Mouse (Mus musculus): ENCODE measurements around the gene Rasl12. TPM values are rescaled to one million over a fixed set of nuclear protein-coding genes. Genes with fewer than 3 reads are reported as not detected.

Rasl12 gene
- polyA plus RNA-seq, 1 experiment: 0.05 TPM

GRCm38 (mm10) chr9:65407861-65408260 lies 9.6 kb downstream of the Rasl12 start:
- H3K79me3 ChIP-seq (ENCODE audit: low read depth): no peaks in the 10 kb centered on the region
- no peaks in the 10 kb centered on the region for H3K36me3 ChIP-seq (ENCODE audit: control insufficient read depth, insufficient read depth)
- no peaks in the 10 kb centered on the region for H3K27me3 ChIP-seq (ENCODE audit: control insufficient read depth, insufficient read depth, insufficient read length)
- no peak overlapping the region for H3K4me3 ChIP-seq (ENCODE audit: insufficient read depth, poor library complexity, severe bottlenecking)
- no peak overlapping the region for H3ac ChIP-seq (ENCODE audit: control insufficient read depth, insufficient read length, low read depth)
- TF ChIP-seq MYOG (IDR thresholded peaks at IDR 0.05; ENCODE audit: control insufficient read depth, extremely low read depth, insufficient read length): no peak
- TF ChIP-seq MAX (IDR thresholded peaks at IDR 0.05): no peak
- H3K79me2 ChIP-seq (ENCODE audit: control insufficient read depth, insufficient read depth): no peaks in the 10 kb centered on the region

GRCm38 (mm10) chr9:65408871-65409295 lies 10.6 kb downstream of the Rasl12 start:
- Histone ChIP-seq H3ac (ENCODE audit: control insufficient read depth, insufficient read length, low read depth) (no peak overlapping the region), H3K36me3 (ENCODE audit: control insufficient read depth, insufficient read depth) (no peaks in the 10 kb centered on the region), H3K79me3 (ENCODE audit: low read depth) (no peaks in the 10 kb centered on the region), H3K27me3 (ENCODE audit: control insufficient read depth, insufficient read depth, insufficient read length) (no peaks in the 10 kb centered on the region), H3K4me3 (ENCODE audit: insufficient read depth, poor library complexity, severe bottlenecking) (no peak overlapping the region), H3K79me2 (ENCODE audit: control insufficient read depth, insufficient read depth) (no peaks in the 10 kb centered on the region)
- no peak for TF ChIP-seq MYOG (IDR thresholded peaks at IDR 0.05; ENCODE audit: control insufficient read depth, extremely low read depth, insufficient read length)
- peak; percentile 16 for TF ChIP-seq CEBPB (IDR thresholded peaks at IDR 0.05; ENCODE audit: low read depth)

GRCm38 (mm10) chr9:65410378-65410777 lies 12.1 kb downstream of the Rasl12 start:
- no peaks in the 10 kb centered on the region for H3K79me3 ChIP-seq (ENCODE audit: low read depth)
- H3K79me2 ChIP-seq (ENCODE audit: control insufficient read depth, insufficient read depth): no peaks in the 10 kb centered on the region
- no peak overlapping the region for H3ac ChIP-seq (ENCODE audit: control insufficient read depth, insufficient read length, low read depth)
- no peak overlapping the region for H3K4me3 ChIP-seq (ENCODE audit: insufficient read depth, poor library complexity, severe bottlenecking)
- no peak for TF ChIP-seq MYOD1 (IDR thresholded peaks at IDR 0.05; ENCODE audit: control insufficient read depth, insufficient read length, low read depth)
- TF ChIP-seq CTCF (IDR thresholded peaks at IDR 0.05; ENCODE audit: control insufficient read depth, insufficient read depth, insufficient read length): no peak
- no peak for TF ChIP-seq USF1 (IDR thresholded peaks at IDR 0.05; ENCODE audit: low read depth)
- TF ChIP-seq MYOG (IDR thresholded peaks at IDR 0.05; ENCODE audit: control insufficient read depth, extremely low read depth, insufficient read length): no peak
- TF ChIP-seq CEBPB (IDR thresholded peaks at IDR 0.05; ENCODE audit: low read depth): no peak
- no peak for TF ChIP-seq MAX (IDR thresholded peaks at IDR 0.05)
- TF ChIP-seq FOSL1 (IDR thresholded peaks at IDR 0.05; ENCODE audit: insufficient read depth, low read length, poor library complexity, severe bottlenecking): no peak
- no peaks in the 10 kb centered on the region for H3K36me3 ChIP-seq (ENCODE audit: control insufficient read depth, insufficient read depth)
- H3K27me3 ChIP-seq (ENCODE audit: control insufficient read depth, insufficient read depth, insufficient read length): no peaks in the 10 kb centered on the region

DNA sequence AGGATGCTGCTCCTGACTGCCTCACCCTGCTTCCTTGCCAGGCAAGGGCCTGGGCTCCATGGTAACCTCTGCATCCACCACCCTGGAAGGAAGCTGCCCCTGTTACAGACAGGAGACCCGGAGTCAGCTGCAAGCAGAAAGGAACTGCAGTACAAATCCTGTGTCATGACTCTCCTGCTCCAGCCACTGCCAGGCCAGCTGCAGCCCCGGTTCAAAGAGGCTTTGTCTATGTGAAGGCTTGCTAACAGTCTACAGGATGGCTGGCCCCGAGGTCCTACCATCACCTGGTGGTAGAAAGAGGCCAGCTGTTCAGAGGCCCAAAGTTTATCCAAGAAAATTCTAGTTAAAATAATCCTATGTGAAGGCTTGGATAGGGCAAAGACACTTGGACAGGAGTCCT lies 13.0 kb downstream of the Rasl12 start:
- Histone ChIP-seq H3K79me2 (ENCODE audit: control insufficient read depth, insufficient read depth) (no peaks in the 10 kb centered on the region), H3K4me3 (ENCODE audit: insufficient read depth, poor library complexity, severe bottlenecking) (no peak overlapping the region), H3K79me3 (ENCODE audit: low read depth) (no peaks in the 10 kb centered on the region), H3K36me3 (ENCODE audit: control insufficient read depth, insufficient read depth) (no peaks in the 10 kb centered on the region), H3ac (ENCODE audit: control insufficient read depth, insufficient read length, low read depth) (no peak overlapping the region), H3K27me3 (ENCODE audit: control insufficient read depth, insufficient read depth, insufficient read length) (no peaks in the 10 kb centered on the region)
- TF ChIP-seq MYOG (IDR thresholded peaks at IDR 0.05; ENCODE audit: control insufficient read depth, extremely low read depth, insufficient read length): no peak
- no peak for TF ChIP-seq USF1 (IDR thresholded peaks at IDR 0.05; ENCODE audit: low read depth)
- no peak for TF ChIP-seq FOSL1 (IDR thresholded peaks at IDR 0.05; ENCODE audit: insufficient read depth, low read length, poor library complexity, severe bottlenecking)
- TF ChIP-seq MYOD1 (IDR thresholded peaks at IDR 0.05; ENCODE audit: control insufficient read depth, insufficient read length, low read depth): no peak
- no peak for TF ChIP-seq MAX (IDR thresholded peaks at IDR 0.05)
- no peak for TF ChIP-seq CEBPB (IDR thresholded peaks at IDR 0.05; ENCODE audit: low read depth)
- no peak for TF ChIP-seq CTCF (IDR thresholded peaks at IDR 0.05; ENCODE audit: control insufficient read depth, insufficient read depth, insufficient read length)

DNA sequence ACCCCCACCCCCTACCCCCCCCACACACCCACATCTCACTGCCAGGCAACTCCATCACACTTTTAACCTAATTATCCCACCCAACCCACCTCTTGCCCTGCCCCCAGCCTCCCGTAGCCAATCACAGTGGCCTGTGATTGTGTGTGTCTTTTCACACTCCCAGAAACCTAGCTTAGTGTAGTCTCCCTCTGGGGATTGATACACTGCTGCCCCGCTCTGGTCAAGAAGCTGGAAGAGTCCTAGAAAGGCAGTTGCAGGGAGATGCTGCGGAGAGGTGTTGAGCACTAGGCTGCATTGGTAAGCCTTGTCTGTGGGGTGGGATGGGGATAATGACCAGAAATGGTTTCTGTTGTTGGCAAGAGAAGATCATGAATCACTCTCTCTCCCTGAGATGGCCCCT lies 19.4 kb downstream of the Rasl12 start:
- Histone ChIP-seq H3K79me3 (ENCODE audit: low read depth) (no peaks in the 10 kb centered on the region), H3K4me3 (ENCODE audit: insufficient read depth, poor library complexity, severe bottlenecking) (no peak overlapping the region), H3ac (ENCODE audit: control insufficient read depth, insufficient read length, low read depth) (no peak overlapping the region), H3K79me2 (ENCODE audit: control insufficient read depth, insufficient read depth) (no peaks in the 10 kb centered on the region), H3K36me3 (ENCODE audit: control insufficient read depth, insufficient read depth) (no peaks in the 10 kb centered on the region), H3K27me3 (ENCODE audit: control insufficient read depth, insufficient read depth, insufficient read length) (no peaks in the 10 kb centered on the region)
- TF ChIP-seq MYOD1 (IDR thresholded peaks at IDR 0.05; ENCODE audit: control insufficient read depth, insufficient read length, low read depth) (no peak), MAX (IDR thresholded peaks at IDR 0.05) (no peak), CTCF (IDR thresholded peaks at IDR 0.05; ENCODE audit: control insufficient read depth, insufficient read depth, insufficient read length) (no peak), FOSL1 (IDR thresholded peaks at IDR 0.05; ENCODE audit: insufficient read depth, low read length, poor library complexity, severe bottlenecking) (no peak), MYOG (IDR thresholded peaks at IDR 0.05; ENCODE audit: control insufficient read depth, extremely low read depth, insufficient read length) (no peak), CEBPB (IDR thresholded peaks at IDR 0.05; ENCODE audit: low read depth) (no peak), USF1 (IDR thresholded peaks at IDR 0.05; ENCODE audit: low read depth) (no peak)

GRCm38 (mm10) chr9:65419633-65420032 lies 21.3 kb downstream of the Rasl12 start:
- Histone ChIP-seq H3K36me3 (ENCODE audit: control insufficient read depth, insufficient read depth) (no peaks in the 10 kb centered on the region), H3K27me3 (ENCODE audit: control insufficient read depth, insufficient read depth, insufficient read length) (peaks cover 4% of the 10 kb centered on the region), H3K79me3 (ENCODE audit: low read depth) (no peaks in the 10 kb centered on the region), H3K79me2 (ENCODE audit: control insufficient read depth, insufficient read depth) (no peaks in the 10 kb centered on the region), H3K4me3 (ENCODE audit: insufficient read depth, poor library complexity, severe bottlenecking) (no peak overlapping the region), H3ac (ENCODE audit: control insufficient read depth, insufficient read length, low read depth) (no peak overlapping the region)
- TF ChIP-seq CEBPB (IDR thresholded peaks at IDR 0.05; ENCODE audit: low read depth) (no peak), CTCF (IDR thresholded peaks at IDR 0.05; ENCODE audit: control insufficient read depth, insufficient read depth, insufficient read length) (no peak), MYOD1 (IDR thresholded peaks at IDR 0.05; ENCODE audit: control insufficient read depth, insufficient read length, low read depth) (no peak), MAX (IDR thresholded peaks at IDR 0.05) (no peak), FOSL1 (IDR thresholded peaks at IDR 0.05; ENCODE audit: insufficient read depth, low read length, poor library complexity, severe bottlenecking) (no peak), MYOG (IDR thresholded peaks at IDR 0.05; ENCODE audit: control insufficient read depth, extremely low read depth, insufficient read length) (no peak), USF1 (IDR thresholded peaks at IDR 0.05; ENCODE audit: low read depth) (no peak)

All from C2C12 (cell line).